Mouse (Mus musculus): ENCODE data around the gene Ap2b1. TPM values are rescaled to one million over a fixed set of nuclear protein-coding genes. Genes with fewer than 3 reads are reported as not detected.
"Not testable (repeated sequence)": the region's sequence is repeated elsewhere in the genome, so short reads cannot be mapped to it uniquely, and the experiment has no call there.

Gene Ap2b1
- polyA plus RNA-seq (2012; fragmentation: generic; extraction: Trizol) = 64.7 TPM

GRCm38 (mm10) chr11:83298225-83299195, at the start of gene Ap2b1:
Gene Ap2b1, plus strand, starts transcription at chr11:83299024.
- Histone ChIP-seq H3ac (ENCODE audit: control insufficient read depth, insufficient read length) (peak within 1 kb of the TSS; percentile 34), H3K36me3 (ENCODE audit: control insufficient read depth, insufficient read depth) (peaks cover 20% of the 10 kb centered on the region), H3K79me2 (ENCODE audit: control insufficient read depth, insufficient read depth) (peaks cover 15% of the 10 kb centered on the region), H3K27me3 (ENCODE audit: control insufficient read depth, insufficient read depth, insufficient read length) (no peaks in the 10 kb centered on the region), H3K4me2 (ENCODE audit: low read depth) (peak within 1 kb of the TSS; percentile 92), H3K4me3 (peak within 1 kb of the TSS; percentile 72)
- TF ChIP-seq E2F4 (IDR thresholded peaks at IDR 0.05; ENCODE audit: insufficient read depth) (no peak), POLR2AphosphoS2 (IDR thresholded peaks at IDR 0.05; ENCODE audit: insufficient read length, low read depth) (peak; percentile 88), REST (IDR thresholded peaks at IDR 0.05; ENCODE audit: insufficient read depth, insufficient read length) (no peak), MAX (IDR thresholded peaks at IDR 0.05; ENCODE audit: low read depth) (no peak), POLR2A (IDR thresholded peaks at IDR 0.05; ENCODE audit: insufficient read length, low read depth) (peak; percentile 87), MYOG (IDR thresholded peaks at IDR 0.05; ENCODE audit: control insufficient read depth in 1 of 3, insufficient read depth in 1 of 3, insufficient read length in 2 of 3, low read depth in 2 of 3) (no peak), USF1 (IDR thresholded peaks at IDR 0.05; ENCODE audit: low read depth) (no peak), SRF (IDR thresholded peaks at IDR 0.05; ENCODE audit: control insufficient read depth, insufficient read length, low read depth) (no peak), TCF3 (IDR thresholded peaks at IDR 0.05; ENCODE audit: insufficient read length, low read depth) (no peak)

- H3K4me3 ChIP-seq; H3K79me2 ChIP-seq (ENCODE audit: control insufficient read depth, insufficient read depth); H3ac ChIP-seq (ENCODE audit: control insufficient read depth, insufficient read length); H3K36me3 ChIP-seq (ENCODE audit: control insufficient read depth, insufficient read depth); H3K4me2 ChIP-seq (ENCODE audit: low read depth): not testable (repeated sequence)
- H3K27me3 ChIP-seq (ENCODE audit: control insufficient read depth, insufficient read depth, insufficient read length) = peaks cover 23% of the 10 kb centered on the region
These were observed 41.6 kb upstream of the Ap2b1 start for GRCm38 (mm10) chr11:83257211-83257610.

GRCm38 (mm10) chr11:83262673-83263072, 36.2 kb upstream of the Ap2b1 start:
- TF ChIP-seq E2F4 (IDR thresholded peaks at IDR 0.05; ENCODE audit: insufficient read depth) (no peak), TCF3 (IDR thresholded peaks at IDR 0.05; ENCODE audit: insufficient read length, low read depth) (no peak), USF1 (IDR thresholded peaks at IDR 0.05; ENCODE audit: low read depth) (no peak), SRF (IDR thresholded peaks at IDR 0.05; ENCODE audit: control insufficient read depth, insufficient read length, low read depth) (no peak), TCF12 (IDR thresholded peaks at IDR 0.05; ENCODE audit: insufficient read depth, poor library complexity, severe bottlenecking) (no peak), REST (IDR thresholded peaks at IDR 0.05; ENCODE audit: insufficient read depth, insufficient read length) (no peak), MYOG (IDR thresholded peaks at IDR 0.05; ENCODE audit: control insufficient read depth in 1 of 3, insufficient read depth in 1 of 3, insufficient read length in 2 of 3, low read depth in 2 of 3) (no peak), MYOD1 (IDR thresholded peaks at IDR 0.05; ENCODE audit: control insufficient read depth in 1 of 3, insufficient read length in 2 of 3, low read depth in 2 of 3) (no peak)
- Histone ChIP-seq H3K4me3 (no peak overlapping the region), H3K36me3 (ENCODE audit: control insufficient read depth, insufficient read depth) (no peaks in the 10 kb centered on the region), H3K79me2 (ENCODE audit: control insufficient read depth, insufficient read depth) (no peaks in the 10 kb centered on the region), H3K27me3 (ENCODE audit: control insufficient read depth, insufficient read depth, insufficient read length) (peaks cover 17% of the 10 kb centered on the region), H3ac (ENCODE audit: control insufficient read depth, insufficient read length) (no peak overlapping the region), H3K4me2 (ENCODE audit: low read depth) (no peak overlapping the region)

GRCm38 (mm10) chr11:83263146-83263545, 35.7 kb upstream of the Ap2b1 start:
- no peak overlapping the region for H3K4me3 ChIP-seq
- TF ChIP-seq REST (IDR thresholded peaks at IDR 0.05; ENCODE audit: insufficient read depth, insufficient read length) (no peak), TCF12 (IDR thresholded peaks at IDR 0.05; ENCODE audit: insufficient read depth, poor library complexity, severe bottlenecking) (no peak), TCF3 (IDR thresholded peaks at IDR 0.05; ENCODE audit: insufficient read length, low read depth) (no peak), POLR2AphosphoS2 (IDR thresholded peaks at IDR 0.05; ENCODE audit: insufficient read length, low read depth) (no peak), E2F4 (IDR thresholded peaks at IDR 0.05; ENCODE audit: insufficient read depth) (no peak)

GRCm38 (mm10) chr11:83270842-83271150, 28.0 kb upstream of the Ap2b1 start:
- Histone ChIP-seq H3K27me3 (ENCODE audit: control insufficient read depth, insufficient read depth, insufficient read length) (peaks cover 8% of the 10 kb centered on the region), H3K36me3 (ENCODE audit: control insufficient read depth, insufficient read depth) (no peaks in the 10 kb centered on the region), H3ac (ENCODE audit: control insufficient read depth, insufficient read length) (no peak overlapping the region), H3K4me2 (ENCODE audit: low read depth) (peak overlapping the region; percentile 99), H3K4me3 (peak overlapping the region; percentile 29), H3K79me2 (ENCODE audit: control insufficient read depth, insufficient read depth) (no peaks in the 10 kb centered on the region)
- no peak for TF ChIP-seq MYOD1 (IDR thresholded peaks at IDR 0.05; ENCODE audit: control insufficient read depth in 1 of 3, insufficient read length in 2 of 3, low read depth in 2 of 3)
- TF ChIP-seq USF1 (IDR thresholded peaks at IDR 0.05; ENCODE audit: low read depth) = no peak
- TF ChIP-seq TCF12 (IDR thresholded peaks at IDR 0.05; ENCODE audit: insufficient read depth, poor library complexity, severe bottlenecking) = no peak
- no peak for TF ChIP-seq REST (IDR thresholded peaks at IDR 0.05; ENCODE audit: insufficient read depth, insufficient read length)
- TF ChIP-seq POLR2AphosphoS2 (IDR thresholded peaks at IDR 0.05; ENCODE audit: insufficient read length, low read depth) = no peak
- TF ChIP-seq TCF3 (IDR thresholded peaks at IDR 0.05; ENCODE audit: insufficient read length, low read depth) = no peak
- no peak for TF ChIP-seq MYOG (IDR thresholded peaks at IDR 0.05; ENCODE audit: control insufficient read depth in 1 of 3, insufficient read depth in 1 of 3, insufficient read length in 2 of 3, low read depth in 2 of 3)
- no peak for TF ChIP-seq MAX (IDR thresholded peaks at IDR 0.05; ENCODE audit: low read depth)

More at GRCm38 (mm10) chr11:83263146-83263545, 35.7 kb upstream of the Ap2b1 start:
- Histone ChIP-seq H3K79me2 (ENCODE audit: control insufficient read depth, insufficient read depth) (no peaks in the 10 kb centered on the region), H3K4me2 (ENCODE audit: low read depth) (no peak overlapping the region), H3ac (ENCODE audit: control insufficient read depth, insufficient read length) (no peak overlapping the region), H3K36me3 (ENCODE audit: control insufficient read depth, insufficient read depth) (no peaks in the 10 kb centered on the region), H3K27me3 (ENCODE audit: control insufficient read depth, insufficient read depth, insufficient read length) (peaks cover 17% of the 10 kb centered on the region)
